Mouse (Mus musculus): ENCODE measurements around the gene Sntg2.

DNA sequence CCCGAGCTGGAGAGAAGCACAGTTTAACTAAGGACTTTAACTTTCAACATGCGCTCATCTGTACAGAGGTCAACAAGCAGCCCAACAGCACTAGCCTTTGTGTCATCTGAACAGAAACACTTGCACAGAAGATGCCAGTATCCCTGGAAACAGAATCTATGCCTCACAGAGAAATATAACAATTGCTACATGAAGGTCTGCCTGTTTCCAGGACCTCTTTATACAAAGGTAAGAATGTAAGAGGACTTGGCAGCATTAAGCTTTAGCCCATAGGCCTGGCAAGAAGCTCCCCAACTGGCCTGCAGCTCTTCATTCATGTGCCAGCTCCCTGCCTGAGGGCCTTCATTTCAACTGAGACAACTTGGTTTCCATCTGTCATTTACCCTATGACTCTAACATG, 26.9 kb upstream of the Sntg2 start:
- TF ChIP-seq POLR2A (IDR thresholded peaks at IDR 0.05; ENCODE audit: borderline replicate concordance, extremely low read depth, insufficient read depth, insufficient read length, poor library complexity, severe bottlenecking) (no peak), CTCF (IDR thresholded peaks at IDR 0.05; ENCODE audit: borderline replicate concordance, extremely low read depth, insufficient read depth, insufficient read length) (no peak)

All from brain, embryonic 14.5 days (tissue).